Mouse (Mus musculus): ENCODE data around the gene Rcan3. TPM values are rescaled to one million over a fixed set of nuclear protein-coding genes. Genes with fewer than 3 reads are reported as not detected.

Gene Rcan3
- polyA plus RNA-seq, 1 experiment = 18.2 TPM

- Histone ChIP-seq H3K4me3 (ENCODE audit: insufficient read depth, low read length) (no peak overlapping the region), H3K4me1 (ENCODE audit: control insufficient read depth, insufficient read depth, low read length) (no peaks in the 10 kb centered on the region), H3K27ac (ENCODE audit: insufficient read depth, low read length) (no peak overlapping the region)
- TF ChIP-seq CTCF (IDR thresholded peaks at IDR 0.05; ENCODE audit: borderline replicate concordance, insufficient read depth, low read length) = no peak
- no peak for TF ChIP-seq POLR2A (IDR thresholded peaks at IDR 0.05; ENCODE audit: low read depth, low read length)
These were observed 13.2 kb downstream of the Rcan3 start for GRCm38 (mm10) chr4:135420416-135420815.

DNA sequence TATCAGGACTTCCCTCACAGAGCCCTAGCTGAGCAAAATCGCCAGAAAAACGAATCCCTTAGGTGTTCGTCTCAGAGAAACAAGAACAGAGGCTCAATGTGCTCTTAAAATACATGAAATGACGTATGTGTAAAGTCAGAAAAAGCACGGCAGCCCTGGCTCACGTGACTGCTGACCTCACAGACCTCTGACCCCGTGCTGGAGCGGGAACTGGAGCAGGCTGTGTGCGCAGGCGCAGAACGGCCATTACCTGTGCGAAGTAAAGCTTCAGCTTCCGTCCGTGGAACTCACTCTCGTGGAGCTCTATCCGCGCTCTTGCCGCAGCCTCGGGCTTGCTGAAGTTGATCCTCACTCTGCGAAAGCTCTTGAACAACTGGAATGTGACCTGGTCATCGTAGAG is 13.7 kb downstream of the Rcan3 start:
- H3K4me3 ChIP-seq (ENCODE audit: insufficient read depth, low read length) = no peak overlapping the region
- TF ChIP-seq CTCF (IDR thresholded peaks at IDR 0.05; ENCODE audit: borderline replicate concordance, insufficient read depth, low read length) (no peak), POLR2A (IDR thresholded peaks at IDR 0.05; ENCODE audit: low read depth, low read length) (no peak)
- H3K4me1 ChIP-seq (ENCODE audit: control insufficient read depth, insufficient read depth, low read length) = no peaks in the 10 kb centered on the region
- no peak overlapping the region for H3K27ac ChIP-seq (ENCODE audit: insufficient read depth, low read length)

DNA sequence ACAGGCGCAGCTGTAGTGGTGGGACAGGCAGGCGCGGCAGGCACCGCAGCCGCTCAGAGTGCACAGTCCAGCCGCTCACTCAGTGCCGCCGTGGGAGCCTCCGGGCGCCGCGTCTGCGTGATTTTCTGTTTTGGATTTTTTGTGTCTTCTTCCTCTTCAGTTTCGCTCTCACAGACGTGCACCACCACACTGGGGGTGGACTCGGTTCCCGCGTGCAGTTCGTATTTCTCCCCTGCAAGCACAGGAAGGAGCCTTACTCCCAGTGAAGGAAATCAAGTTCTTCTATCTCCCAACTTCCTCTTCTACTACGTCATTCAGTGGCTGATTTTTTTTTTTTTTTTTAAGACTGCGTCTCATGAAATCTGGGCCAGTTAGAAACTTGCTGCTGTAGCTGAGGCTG is 17.3 kb downstream of the Rcan3 start:
- TF ChIP-seq CTCF (IDR thresholded peaks at IDR 0.05; ENCODE audit: borderline replicate concordance, insufficient read depth, low read length) = no peak
- no peak for TF ChIP-seq POLR2A (IDR thresholded peaks at IDR 0.05; ENCODE audit: low read depth, low read length)
- H3K4me1 ChIP-seq (ENCODE audit: control insufficient read depth, insufficient read depth, low read length) = no peaks in the 10 kb centered on the region
- H3K27ac ChIP-seq (ENCODE audit: insufficient read depth, low read length) = no peak overlapping the region
- H3K4me3 ChIP-seq (ENCODE audit: insufficient read depth, low read length) = no peak overlapping the region

GRCm38 (mm10) chr4:135413491-135413890 is 20.2 kb downstream of the Rcan3 start:
- H3K4me3 ChIP-seq (ENCODE audit: insufficient read depth, low read length) = no peak overlapping the region
- no peak overlapping the region for H3K27ac ChIP-seq (ENCODE audit: insufficient read depth, low read length)
- TF ChIP-seq CTCF (IDR thresholded peaks at IDR 0.05; ENCODE audit: borderline replicate concordance, insufficient read depth, low read length) = no peak
- TF ChIP-seq POLR2A (IDR thresholded peaks at IDR 0.05; ENCODE audit: low read depth, low read length) = no peak
- H3K4me1 ChIP-seq (ENCODE audit: control insufficient read depth, insufficient read depth, low read length) = no peaks in the 10 kb centered on the region

GRCm38 (mm10) chr4:135411633-135412032 is 22.0 kb downstream of the Rcan3 start:
- peak; percentile 88 for TF ChIP-seq CTCF (IDR thresholded peaks at IDR 0.05; ENCODE audit: borderline replicate concordance, insufficient read depth, low read length)
- no peak for TF ChIP-seq POLR2A (IDR thresholded peaks at IDR 0.05; ENCODE audit: low read depth, low read length)
- Histone ChIP-seq H3K27ac (ENCODE audit: insufficient read depth, low read length) (no peak overlapping the region), H3K4me3 (ENCODE audit: insufficient read depth, low read length) (no peak overlapping the region), H3K4me1 (ENCODE audit: control insufficient read depth, insufficient read depth, low read length) (no peaks in the 10 kb centered on the region)

DNA sequence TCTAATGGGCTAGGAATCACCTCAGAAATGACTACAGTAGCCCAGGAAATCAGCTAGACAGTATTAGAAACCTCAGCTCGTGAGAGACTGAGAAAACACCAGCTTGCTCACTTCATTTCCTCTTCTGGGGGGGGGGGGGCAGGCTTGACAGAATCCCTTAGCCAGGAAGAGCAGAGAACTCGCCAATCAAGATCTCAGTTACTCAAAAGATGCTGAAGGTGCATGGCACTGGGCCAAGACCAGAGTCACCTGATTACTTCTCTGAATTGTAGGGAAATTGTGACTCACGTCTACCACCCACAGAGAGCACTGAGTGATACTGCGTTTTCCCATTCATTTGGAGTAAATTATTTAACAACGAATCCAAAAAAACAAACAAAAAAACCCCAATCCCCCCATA is 27.5 kb downstream of the Rcan3 start:
- Histone ChIP-seq H3K4me1 (ENCODE audit: control insufficient read depth, insufficient read depth, low read length) (peaks cover 3% of the 10 kb centered on the region; the same call in 1 of the 2 replicates), H3K27ac (ENCODE audit: insufficient read depth, low read length) (no peak overlapping the region), H3K4me3 (ENCODE audit: insufficient read depth, low read length) (no peak overlapping the region)
- TF ChIP-seq CTCF (IDR thresholded peaks at IDR 0.05; ENCODE audit: borderline replicate concordance, insufficient read depth, low read length) = no peak
- TF ChIP-seq POLR2A (IDR thresholded peaks at IDR 0.05; ENCODE audit: low read depth, low read length) = no peak

GRCm38 (mm10) chr4:135404916-135405315 is 28.7 kb downstream of the Rcan3 start:
- no peak overlapping the region for H3K4me3 ChIP-seq (ENCODE audit: insufficient read depth, low read length)

DNA sequence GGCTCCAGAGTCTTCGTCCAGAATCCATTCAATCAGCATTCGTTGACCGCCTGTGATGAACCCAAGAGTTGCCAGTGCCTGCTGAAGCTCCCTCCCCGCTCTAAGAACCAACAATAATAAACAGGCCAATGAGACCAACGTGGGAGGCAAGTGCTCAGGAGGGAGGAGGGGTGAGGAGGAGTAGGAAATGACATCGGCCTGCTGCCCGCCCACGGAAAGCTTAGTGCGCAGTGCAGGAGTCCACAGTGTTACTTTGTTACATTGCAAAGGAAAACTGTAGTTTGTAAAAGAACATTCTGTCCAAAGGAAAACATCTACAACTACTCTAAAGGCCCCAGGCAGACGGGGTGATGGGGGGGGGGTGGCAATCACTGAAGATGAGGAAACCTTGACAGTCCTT is 29.6 kb downstream of the Rcan3 start:
- no peak for TF ChIP-seq POLR2A (IDR thresholded peaks at IDR 0.05; ENCODE audit: low read depth, low read length)
- H3K27ac ChIP-seq (ENCODE audit: insufficient read depth, low read length) = no peak overlapping the region

More at GRCm38 (mm10) chr4:135404916-135405315, 28.7 kb downstream of the Rcan3 start:
- Histone ChIP-seq H3K27ac (ENCODE audit: insufficient read depth, low read length) (no peak overlapping the region), H3K4me1 (ENCODE audit: control insufficient read depth, insufficient read depth, low read length) (peaks cover 3% of the 10 kb centered on the region; the same call in 1 of the 2 replicates)
- no peak for TF ChIP-seq POLR2A (IDR thresholded peaks at IDR 0.05; ENCODE audit: low read depth, low read length)
- TF ChIP-seq CTCF (IDR thresholded peaks at IDR 0.05; ENCODE audit: borderline replicate concordance, insufficient read depth, low read length) = no peak

DNA sequence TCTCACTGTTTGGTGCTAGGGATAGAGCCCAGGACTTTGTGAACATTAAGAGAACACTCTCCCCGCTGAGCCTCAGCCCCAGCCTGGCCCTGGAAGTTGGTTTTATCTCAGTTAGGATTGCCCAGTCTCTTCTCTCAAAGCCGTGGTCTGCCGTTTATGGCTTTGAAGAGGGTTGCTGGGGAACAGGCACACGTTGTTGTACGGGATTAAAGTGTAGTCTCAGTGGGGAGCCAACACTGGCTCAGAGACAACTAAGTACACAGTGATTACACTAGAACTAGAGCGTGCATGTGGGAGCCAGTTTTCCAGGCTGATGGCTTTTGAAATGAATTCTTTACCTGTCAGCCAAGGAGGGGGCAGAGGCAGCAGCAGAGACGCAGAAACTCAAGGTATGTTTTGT is 31.8 kb downstream of the Rcan3 start:
- no peak overlapping the region for H3K27ac ChIP-seq (ENCODE audit: insufficient read depth, low read length)
- no peak overlapping the region for H3K4me3 ChIP-seq (ENCODE audit: insufficient read depth, low read length)
- H3K4me1 ChIP-seq (ENCODE audit: control insufficient read depth, insufficient read depth, low read length) = peaks cover 3% of the 10 kb centered on the region; the same call in 1 of the 2 replicates
- TF ChIP-seq CTCF (IDR thresholded peaks at IDR 0.05; ENCODE audit: borderline replicate concordance, insufficient read depth, low read length) = no peak
- no peak for TF ChIP-seq POLR2A (IDR thresholded peaks at IDR 0.05; ENCODE audit: low read depth, low read length)

More for the DNA sequence above, 29.6 kb downstream of the Rcan3 start:
- H3K4me3 ChIP-seq (ENCODE audit: insufficient read depth, low read length) = no peak overlapping the region
- H3K4me1 ChIP-seq (ENCODE audit: control insufficient read depth, insufficient read depth, low read length) = peaks cover 3% of the 10 kb centered on the region; the same call in 1 of the 2 replicates

- Histone ChIP-seq H3K4me1 (ENCODE audit: control insufficient read depth, insufficient read depth, low read length) (no peaks in the 10 kb centered on the region), H3K4me3 (ENCODE audit: insufficient read depth, low read length) (0 out of 2 replicates have a peak within 1 kb of the TSS, but pooled peaks have one; percentile 1), H3K27ac (ENCODE audit: insufficient read depth, low read length) (no peak within 1 kb of the TSS)
- no peak for TF ChIP-seq CTCF (IDR thresholded peaks at IDR 0.05; ENCODE audit: borderline replicate concordance, insufficient read depth, low read length)
- TF ChIP-seq POLR2A (IDR thresholded peaks at IDR 0.05; ENCODE audit: low read depth, low read length) = no peak
These were observed 35.7 kb downstream of the Rcan3 start, which contains the start of gene Ncmap for GRCm38 (mm10) chr4:135397991-135398390. TSS of gene Ncmap (minus strand) at chr4:135398227.

Data from embryonic fibroblast, embryonic 13.5 days (primary cell).